Mouse (Mus musculus): ENCODE results near the gene Prkrip1. TPM values are rescaled to one million over a fixed set of nuclear protein-coding genes. Genes with fewer than 3 reads are reported as not detected.

Gene Prkrip1
- polyA plus RNA-seq, 1 experiment from 2014 or later = 63.0 TPM

GRCm38 (mm10) chr5:136144606-136145430 lies 53.9 kb downstream of the Prkrip1 start:
- H3K27me3 ChIP-seq (replicated peaks; ENCODE audit: control insufficient read depth, insufficient read depth, low read length) = no peaks in the 10 kb centered on the region
- H3K36me3 ChIP-seq (ENCODE audit: control insufficient read depth, insufficient read depth) = peaks cover 12% of the 10 kb centered on the region
- no peak for ATAC-seq
- H3K4me1 ChIP-seq (replicated peaks; ENCODE audit: control insufficient read depth, insufficient read depth, low read length) = no peaks in the 10 kb centered on the region
- no peak overlapping the region for H3K4me3 ChIP-seq (replicated peaks; ENCODE audit: low read length)
- H3K4me2 ChIP-seq (ENCODE audit: low read length) = no peak overlapping the region
- H3K9ac ChIP-seq (replicated peaks; ENCODE audit: low read depth, low read length) = no peak overlapping the region
- no peak overlapping the region for H3K27ac ChIP-seq (ENCODE audit: low read length)
- 77% methylated on average over 12 of the region's 12 CpGs for WGBS
- H3K9me3 ChIP-seq (ENCODE audit: control insufficient read depth, low read length) = no peaks in the 10 kb centered on the region

- Histone ChIP-seq H3K4me1 (replicated peaks; ENCODE audit: control insufficient read depth, insufficient read depth, low read length) (no peaks in the 10 kb centered on the region), H3K9ac (replicated peaks; ENCODE audit: low read depth, low read length) (no peak overlapping the region), H3K36me3 (ENCODE audit: control insufficient read depth, insufficient read depth) (peaks cover 12% of the 10 kb centered on the region), H3K4me2 (ENCODE audit: low read length) (no peak overlapping the region), H3K4me3 (replicated peaks; ENCODE audit: low read length) (no peak overlapping the region), H3K9me3 (ENCODE audit: control insufficient read depth, low read length) (no peaks in the 10 kb centered on the region), H3K27ac (ENCODE audit: low read length) (no peak overlapping the region), H3K27me3 (replicated peaks; ENCODE audit: control insufficient read depth, insufficient read depth, low read length) (no peaks in the 10 kb centered on the region)
- ATAC-seq = no peak
- 90% methylated on average over 6 of the region's 6 CpGs for WGBS
These were observed 55.5 kb downstream of the Prkrip1 start for GRCm38 (mm10) chr5:136143161-136143755.

GRCm38 (mm10) chr5:136142746-136143145 lies 56.0 kb downstream of the Prkrip1 start:
- Histone ChIP-seq H3K27me3 (replicated peaks; ENCODE audit: control insufficient read depth, insufficient read depth, low read length) (no peaks in the 10 kb centered on the region), H3K4me2 (ENCODE audit: low read length) (no peak overlapping the region), H3K27ac (ENCODE audit: low read length) (no peak overlapping the region), H3K4me1 (replicated peaks; ENCODE audit: control insufficient read depth, insufficient read depth, low read length) (no peaks in the 10 kb centered on the region), H3K36me3 (ENCODE audit: control insufficient read depth, insufficient read depth) (peaks cover 12% of the 10 kb centered on the region), H3K9me3 (ENCODE audit: control insufficient read depth, low read length) (no peaks in the 10 kb centered on the region), H3K4me3 (replicated peaks; ENCODE audit: low read length) (no peak overlapping the region), H3K9ac (replicated peaks; ENCODE audit: low read depth, low read length) (no peak overlapping the region)
- no peak for ATAC-seq
- 87% methylated on average over 5 of the region's 5 CpGs for WGBS

- Histone ChIP-seq H3K9ac (replicated peaks; ENCODE audit: low read depth, low read length) (no peak overlapping the region), H3K36me3 (ENCODE audit: control insufficient read depth, insufficient read depth) (peaks cover 12% of the 10 kb centered on the region), H3K4me3 (replicated peaks; ENCODE audit: low read length) (no peak overlapping the region), H3K4me2 (ENCODE audit: low read length) (no peak overlapping the region), H3K27ac (ENCODE audit: low read length) (no peak overlapping the region), H3K9me3 (ENCODE audit: control insufficient read depth, low read length) (no peaks in the 10 kb centered on the region), H3K4me1 (replicated peaks; ENCODE audit: control insufficient read depth, insufficient read depth, low read length) (peaks cover 13% of the 10 kb centered on the region), H3K27me3 (replicated peaks; ENCODE audit: control insufficient read depth, insufficient read depth, low read length) (no peaks in the 10 kb centered on the region)
- WGBS = 91% methylated on average over 10 of the region's 10 CpGs
- no peak for ATAC-seq
These were observed 58.7 kb downstream of the Prkrip1 start for GRCm38 (mm10) chr5:136140057-136140482.

GRCm38 (mm10) chr5:136139393-136139792 lies 59.4 kb downstream of the Prkrip1 start:
- 95% methylated on average over 13 of the region's 13 CpGs for WGBS
- no peak overlapping the region for H3K9ac ChIP-seq (replicated peaks; ENCODE audit: low read depth, low read length)
- no peak overlapping the region for H3K4me2 ChIP-seq (ENCODE audit: low read length)
- peaks cover 12% of the 10 kb centered on the region for H3K36me3 ChIP-seq (ENCODE audit: control insufficient read depth, insufficient read depth)
- no peaks in the 10 kb centered on the region for H3K27me3 ChIP-seq (replicated peaks; ENCODE audit: control insufficient read depth, insufficient read depth, low read length)
- no peaks in the 10 kb centered on the region for H3K9me3 ChIP-seq (ENCODE audit: control insufficient read depth, low read length)
- H3K27ac ChIP-seq (ENCODE audit: low read length) = no peak overlapping the region
- ATAC-seq = no peak
- H3K4me3 ChIP-seq (replicated peaks; ENCODE audit: low read length) = no peak overlapping the region
- peaks cover 20% of the 10 kb centered on the region for H3K4me1 ChIP-seq (replicated peaks; ENCODE audit: control insufficient read depth, insufficient read depth, low read length)

- H3K4me2 ChIP-seq (ENCODE audit: low read length) = no peak overlapping the region
- H3K9me3 ChIP-seq (ENCODE audit: control insufficient read depth, low read length) = no peaks in the 10 kb centered on the region
- H3K27ac ChIP-seq (ENCODE audit: low read length) = no peak overlapping the region
- H3K4me3 ChIP-seq (replicated peaks; ENCODE audit: low read length) = no peak overlapping the region
- ATAC-seq = no peak
- no peaks in the 10 kb centered on the region for H3K27me3 ChIP-seq (replicated peaks; ENCODE audit: control insufficient read depth, insufficient read depth, low read length)
- no peak overlapping the region for H3K9ac ChIP-seq (replicated peaks; ENCODE audit: low read depth, low read length)
- H3K4me1 ChIP-seq (replicated peaks; ENCODE audit: control insufficient read depth, insufficient read depth, low read length) = peaks cover 20% of the 10 kb centered on the region
- H3K36me3 ChIP-seq (ENCODE audit: control insufficient read depth, insufficient read depth) = peaks cover 14% of the 10 kb centered on the region
- 82% methylated on average over 13 of the region's 13 CpGs for WGBS
These were observed 61.0 kb downstream of the Prkrip1 start for GRCm38 (mm10) chr5:136137658-136138274.

GRCm38 (mm10) chr5:136136292-136136990 lies 62.3 kb downstream of the Prkrip1 start:
- H3K9me3 ChIP-seq (ENCODE audit: control insufficient read depth, low read length) = no peaks in the 10 kb centered on the region
- no peaks in the 10 kb centered on the region for H3K27me3 ChIP-seq (replicated peaks; ENCODE audit: control insufficient read depth, insufficient read depth, low read length)
- no peak overlapping the region for H3K27ac ChIP-seq (ENCODE audit: low read length)
- peaks cover 12% of the 10 kb centered on the region for H3K36me3 ChIP-seq (ENCODE audit: control insufficient read depth, insufficient read depth)
- peak overlapping the region; percentile 63 for H3K4me2 ChIP-seq (ENCODE audit: low read length)
- ATAC-seq = peak; percentile 21; the same call in 1 of the 2 replicates
- H3K4me1 ChIP-seq (replicated peaks; ENCODE audit: control insufficient read depth, insufficient read depth, low read length) = peaks cover 20% of the 10 kb centered on the region
- H3K9ac ChIP-seq (replicated peaks; ENCODE audit: low read depth, low read length) = peak overlapping the region; percentile 63
- WGBS = 6% methylated on average over 20 of the region's 20 CpGs
- peak overlapping the region; percentile 54 for H3K4me3 ChIP-seq (replicated peaks; ENCODE audit: low read length)

GRCm38 (mm10) chr5:136135571-136136291 lies 63.0 kb downstream of the Prkrip1 start, which contains the start of the genes Lrwd1 and Alkbh4:
Lrwd1 (minus strand) TSS chr5:136136074.
Alkbh4 (plus strand) TSS chr5:136136146.
- no peaks in the 10 kb centered on the region for H3K27me3 ChIP-seq (replicated peaks; ENCODE audit: control insufficient read depth, insufficient read depth, low read length)
- no peaks in the 10 kb centered on the region for H3K9me3 ChIP-seq (ENCODE audit: control insufficient read depth, low read length)
- peak within 1 kb of the TSS; percentile 72 for H3K9ac ChIP-seq (replicated peaks; ENCODE audit: low read depth, low read length)
- ATAC-seq = peak; percentile 98
- H3K27ac ChIP-seq (ENCODE audit: low read length) = peak within 1 kb of the TSS; percentile 35
- H3K36me3 ChIP-seq (ENCODE audit: control insufficient read depth, insufficient read depth) = peaks cover 5% of the 10 kb centered on the region
- H3K4me3 ChIP-seq (replicated peaks; ENCODE audit: low read length) = peak within 1 kb of the TSS; percentile 54
- H3K4me1 ChIP-seq (replicated peaks; ENCODE audit: control insufficient read depth, insufficient read depth, low read length) = peaks cover 20% of the 10 kb centered on the region
- under 1% methylated on average over 60 of the region's 60 CpGs for WGBS
- H3K4me2 ChIP-seq (ENCODE audit: low read length) = peak within 1 kb of the TSS; percentile 63

All from forebrain, embryonic 16.5 days (tissue).